Mouse (Mus musculus) small intestine, adult 2 months (tissue): ENCODE data around the gene Cenpf.

Experiments used
- CTCF ChIP-seq: fragments of 200-500 bp; IDR thresholded peaks from 2 replicates; pipeline ENCODE4 v1.5.1; 2012; ENCODE audit warnings: low read depth, mild to moderate bottlenecking, control low read depth, inconsistent platforms, low read length, moderate library complexity, mixed read lengths; ENCODE audit not compliant: insufficient replicate concordance, insufficient read length; ENCODE audit errors: extremely low read depth
- POLR2A ChIP-seq: fragments of 200-500 bp; IDR thresholded peaks from 2 replicates; pipeline ENCODE4 v1.6.1; 2012; ENCODE audit warnings: low read depth, mild to moderate bottlenecking, control low read depth, inconsistent platforms, low read length, moderate library complexity

GRCm38 (mm10) chr1:189664873-189665144 is 23.1 kb downstream of the Cenpf start:
- TF ChIP-seq POLR2A (no peak), CTCF (no peak)
